Mouse (Mus musculus) MEL (cell line): ENCODE results near the gene Samd7.

Experiments used
- CTCF ChIP-seq, 3 experiments: IDR thresholded peaks in 2 of 3; conservative IDR thresholded peaks in 1 of 3; 2 replicates each; pipeline ENCODE4 v1.5.1; 2011 to 2012; ENCODE audit warnings: low read length in 3 of 3, low read depth in 2 of 3, mild to moderate bottlenecking in 2 of 3, improper control_type of control experiment in 1 of 3, inconsistent platforms in 1 of 3, mixed read lengths in 1 of 3, moderate library complexity in 1 of 3; ENCODE audit not compliant: control insufficient read depth in 1 of 3, insufficient read depth in 1 of 3, poor library complexity in 1 of 3, severe bottlenecking in 1 of 3
- KAT2A ChIP-seq: conservative IDR thresholded peaks from 2 replicates; pipeline ENCODE4 v1.6.1; 2012; ENCODE audit warnings: low read depth, low read length, improper control_type of control experiment, inconsistent platforms

- TF ChIP-seq CTCF (IDR thresholded peaks at IDR 0.05 in 2 of 3, conservative IDR thresholded peaks at IDR 0.05 in 1 of 3; ENCODE audit: control insufficient read depth in 1 of 3, insufficient read depth in 1 of 3, low read depth in 2 of 3, low read length in 3 of 3, poor library complexity in 1 of 3, severe bottlenecking in 1 of 3) = no peak; a peak in 1 of 6 replicates
- TF ChIP-seq KAT2A = no peak
Observed at GRCm38 (mm10) chr3:30724848-30725465, 21.1 kb upstream of the Samd7 start.
